ENCODE assay signal across 25 mouse cellular contexts in the genomic region with DNA sequence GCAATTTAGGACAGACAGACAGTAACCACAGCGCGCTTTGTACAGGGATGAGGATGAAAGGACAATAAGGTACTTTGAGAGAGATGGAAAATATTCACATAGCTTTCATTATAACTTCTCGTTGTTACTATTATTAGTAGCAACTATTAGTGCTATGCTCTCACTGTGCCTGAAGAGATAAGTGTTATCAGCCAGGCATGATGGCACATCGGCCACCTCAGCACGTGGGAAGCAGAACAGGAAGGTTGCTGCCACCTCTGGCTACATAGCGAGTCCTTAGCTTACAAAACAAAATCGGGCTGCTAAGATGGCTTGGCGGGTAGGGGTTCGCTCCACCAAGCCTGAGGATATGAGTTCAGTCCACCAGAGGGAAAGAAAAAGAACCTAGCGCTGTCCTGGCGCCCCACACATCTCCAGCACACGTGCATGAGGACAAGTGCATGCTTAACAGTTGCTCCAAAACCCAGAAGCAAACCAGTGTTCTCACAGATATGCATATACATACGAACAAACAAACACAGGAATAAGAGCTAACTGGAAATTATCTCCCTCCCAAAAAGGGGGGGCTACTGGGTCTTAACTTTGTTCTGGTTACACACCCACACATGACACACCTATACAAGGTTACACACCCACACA. TPM values are rescaled to one million over a fixed set of nuclear protein-coding genes. Genes with fewer than 3 reads are reported as not detected.
DNase-seq lines count a peak whose midpoint lies in the region; ATAC-seq and TF ChIP-seq lines count a peak whose summit lies in the region.
"Had no signal": no experiment of that assay in that cellular context is flagged by ENCODE, and none has a peak within 500 bp of the region (broad histone marks: within the 10 kb centered on the region; RNA-seq: fewer than 3 reads in every experiment).

No protein-coding gene starts in this region.

- H3K4me1 ChIP-seq in heart, embryonic 12.5 days (replicated peaks) = peaks cover 12% of the 10 kb centered on the region
- 0 out of 2 replicates have a peak, but pooled peaks cover 3% of the 10 kb centered on the region for H3K4me1 ChIP-seq in heart, embryonic 11.5 days (ENCODE audit: control insufficient read depth, insufficient read depth, low read length)
- peaks cover 33% of the 10 kb centered on the region for H3K4me1 ChIP-seq in G1E (ENCODE audit: insufficient read depth, low read depth, low read length)
- H3K4me1 ChIP-seq in liver, postnatal 0 days (ENCODE audit: insufficient read depth) = 0 out of 2 replicates have a peak, but pooled peaks cover 3% of the 10 kb centered on the region
- no peaks in the 10 kb centered on the region for H3K4me1 ChIP-seq in midbrain, embryonic 10.5 days
- H3K4me1 ChIP-seq in neural tube, embryonic 15.5 days = no peaks in the 10 kb centered on the region
- H3K4me1 ChIP-seq: forebrain, embryonic 15.5 days; limb, embryonic 10.5 days had no signal

- H3K4me2 ChIP-seq in heart, embryonic 12.5 days = 0 out of 2 replicates have a peak overlapping the region, but pooled peaks have one; percentile 3
- H3K4me2 ChIP-seq in heart, embryonic 11.5 days = no peak overlapping the region
- peak overlapping the region; percentile 34 for H3K4me2 ChIP-seq in liver, postnatal 0 days (ENCODE audit: low read depth, low read length)
- H3K4me2 ChIP-seq in neural tube, embryonic 15.5 days = no peak overlapping the region
- H3K4me2 ChIP-seq: forebrain, embryonic 15.5 days; midbrain, embryonic 11.5 days had no signal

- H3K9me3 ChIP-seq in heart, embryonic 12.5 days (replicated peaks) = no peaks in the 10 kb centered on the region
- no peaks in the 10 kb centered on the region for H3K9me3 ChIP-seq in heart, embryonic 11.5 days (replicated peaks; ENCODE audit: control insufficient read depth, low read length)
- H3K9me3 ChIP-seq in G1E (replicated peaks) = no peaks in the 10 kb centered on the region
- no peaks in the 10 kb centered on the region for H3K9me3 ChIP-seq in liver, postnatal 0 days (ENCODE audit: low read length)
- H3K9me3 ChIP-seq in midbrain, embryonic 10.5 days (replicated peaks) = no peaks in the 10 kb centered on the region
- no peaks in the 10 kb centered on the region for H3K9me3 ChIP-seq in neural tube, embryonic 15.5 days (replicated peaks)
- H3K9me3 ChIP-seq: forebrain, embryonic 15.5 days; limb, embryonic 10.5 days had no signal

- peaks cover 60% of the 10 kb centered on the region for H3K36me3 ChIP-seq in heart, embryonic 12.5 days
- peaks cover 20% of the 10 kb centered on the region for H3K36me3 ChIP-seq in heart, embryonic 11.5 days (ENCODE audit: control insufficient read depth, insufficient read depth, low read length)
- H3K36me3 ChIP-seq in G1E (replicated peaks) = peaks cover 80% of the 10 kb centered on the region
- H3K36me3 ChIP-seq in liver, postnatal 0 days (replicated peaks; ENCODE audit: insufficient read depth, low read length) = peaks cover 54% of the 10 kb centered on the region
- H3K36me3 ChIP-seq in midbrain, embryonic 10.5 days = peaks cover 99% of the 10 kb centered on the region
- peaks cover 31% of the 10 kb centered on the region for H3K36me3 ChIP-seq in neural tube, embryonic 15.5 days

- ATAC-seq in heart, embryonic 12.5 days (ENCODE audit: insufficient number of reproducible peaks, low FRiP score) = no peak
- ATAC-seq in heart, embryonic 11.5 days (replicated peaks; ENCODE audit: insufficient number of reproducible peaks, low FRiP score, low TSS enrichment) = no peak
- peak; percentile 95 for ATAC-seq in G1E (ENCODE audit: extremely low read depth, insufficient number of reproducible peaks, low FRiP score, poor library complexity, severe bottlenecking)
- peak; percentile 69 for ATAC-seq in liver, postnatal 0 days
- no peak for ATAC-seq in neural tube, embryonic 15.5 days (ENCODE audit: low FRiP score)
- ATAC-seq: activated CD4-positive, CD25-positive, alpha-beta regulatory T cell, adult 4 months; CD4-positive, CD25-positive, alpha-beta regulatory T cell, adult 4 months; forebrain, embryonic 15.5 days; hindbrain, embryonic 16.5 days; intestine, embryonic 16.5 days had no signal

- no peak overlapping the region for H3K27ac ChIP-seq in heart, embryonic 12.5 days (ENCODE audit: poor library complexity, severe bottlenecking)
- H3K27ac ChIP-seq in heart, embryonic 11.5 days (ENCODE audit: low read depth, low read length) = no peak overlapping the region; the same call in 1 of the 2 replicates
- no peak overlapping the region for H3K27ac ChIP-seq in liver, postnatal 0 days (ENCODE audit: low read depth)
- H3K27ac ChIP-seq in midbrain, embryonic 10.5 days (replicated peaks) = no peak overlapping the region
- H3K27ac ChIP-seq in neural tube, embryonic 15.5 days (replicated peaks) = no peak overlapping the region
- H3K27ac ChIP-seq: forebrain, embryonic 15.5 days; limb, embryonic 10.5 days had no signal

- no peak overlapping the region for H3K4me3 ChIP-seq in heart, embryonic 12.5 days
- H3K4me3 ChIP-seq in heart, embryonic 11.5 days (ENCODE audit: low read depth, low read length) = no peak overlapping the region
- peak overlapping the region; percentile 25; the same call in 1 of the 2 replicates for H3K4me3 ChIP-seq in G1E (ENCODE audit: low read depth, low read length)
- H3K4me3 ChIP-seq in liver, postnatal 0 days (ENCODE audit: low read depth, low read length) = no peak overlapping the region
- H3K4me3 ChIP-seq in midbrain, embryonic 10.5 days = no peak overlapping the region
- no peak overlapping the region for H3K4me3 ChIP-seq in neural tube, embryonic 15.5 days (replicated peaks)
- H3K4me3 ChIP-seq: erythroblast, embryonic 14.5 days; forebrain, embryonic 15.5 days; limb, embryonic 10.5 days had no signal

- DNase-seq in G1E (ENCODE audit: low spot score) = peak; percentile 35
- peak; percentile 60 for DNase-seq in liver
- DNase-seq in liver, postnatal 0 days = no peak
- no peak for DNase-seq in midbrain, embryonic 10.5 days (ENCODE audit: low spot score)
- DNase-seq: adrenal gland, postnatal 14 days; cerebellum, adult 11-12 months; gastrocnemius, postnatal 25 days; kidney, postnatal 4 days; layer of hippocampus, adult 9-11 months; lung, adult 18-20 months; lung, postnatal 14 days; right cerebral cortex, adult 18-20 months; spleen, adult 18-20 months; thymus, postnatal 25 days had no signal

- H3K9ac ChIP-seq in heart, embryonic 12.5 days = no peak overlapping the region; the same call in 1 of the 2 replicates
- H3K9ac ChIP-seq in heart, embryonic 11.5 days (ENCODE audit: low read depth, low read length) = no peak overlapping the region
- H3K9ac ChIP-seq in liver, postnatal 0 days (replicated peaks) = no peak overlapping the region
- H3K9ac ChIP-seq in neural tube, embryonic 15.5 days (replicated peaks) = no peak overlapping the region
- H3K9ac ChIP-seq: forebrain, embryonic 15.5 days had no signal

- no peak for TF ChIP-seq CTCF in G1E (IDR thresholded peaks at IDR 0.05; ENCODE audit: low read depth, low read length)
- TF ChIP-seq CTCF in liver, postnatal 0 days (IDR thresholded peaks at IDR 0.05; ENCODE audit: low read depth) = no peak

- TF ChIP-seq EP300 in liver, postnatal 0 days (IDR thresholded peaks at IDR 0.05; ENCODE audit: low read depth) = peak; percentile 61

- WGBS in heart, embryonic 12.5 days = 62% methylated on average over 13 of the region's 13 CpGs
- WGBS in heart, embryonic 11.5 days (ENCODE audit: insufficient replicate concordance) = 68% methylated on average over 13 of the region's 13 CpGs
- 71% methylated on average over 13 of the region's 13 CpGs for WGBS in liver, postnatal 0 days (ENCODE audit: insufficient replicate concordance)
- 89% methylated on average over 13 of the region's 13 CpGs for WGBS in midbrain, embryonic 10.5 days
- WGBS in neural tube, embryonic 15.5 days = 93% methylated on average over 13 of the region's 13 CpGs

- no peaks in the 10 kb centered on the region for H3K27me3 ChIP-seq in heart, embryonic 12.5 days (replicated peaks)
- no peaks in the 10 kb centered on the region for H3K27me3 ChIP-seq in heart, embryonic 11.5 days (ENCODE audit: control insufficient read depth, insufficient read depth, low read length)
- no peaks in the 10 kb centered on the region for H3K27me3 ChIP-seq in G1E (ENCODE audit: insufficient read depth, low read length)
- H3K27me3 ChIP-seq in liver, postnatal 0 days (ENCODE audit: insufficient read depth, low read length) = no peaks in the 10 kb centered on the region
- no peaks in the 10 kb centered on the region for H3K27me3 ChIP-seq in midbrain, embryonic 10.5 days (ENCODE audit: low read depth, poor library complexity, severe bottlenecking)
- no peaks in the 10 kb centered on the region for H3K27me3 ChIP-seq in neural tube, embryonic 15.5 days (replicated peaks)
- H3K27me3 ChIP-seq: forebrain, embryonic 15.5 days had no signal

RNA-seq across cellular contexts. Expression of gene Rbl1, which starts 19.2 kb away (rescaled TPM):
- 20.7 and 21.4 TPM in 2 replicates for polyA plus RNA-seq in heart, embryonic 12.5 days (2016; fragmentation: Nextera tagmentation; extraction: Ambion mirVana)
- 21.0 and 22.6 TPM in 2 replicates for polyA plus RNA-seq in heart, embryonic 11.5 days (2014; fragmentation: Nextera tagmentation; extraction: Ambion mirVana)
- 96.7 and 97.4 TPM in 2 replicates for total RNA-seq in G1E (2014; fragmentation: Nextera tagmentation)
- total RNA-seq in G1E (2017) = 74.1 and 88.2 TPM in 2 replicates
- polyA plus RNA-seq in G1E (2012) = 10.9 and 11.1 TPM in 2 replicates
- polyA plus RNA-seq in liver, postnatal 0 days (2015; fragmentation: Nextera tagmentation; extraction: Ambion mirVana) = 9.1 and 10.0 TPM in 2 replicates
- 27.8 and 30.3 TPM in 2 replicates for polyA plus RNA-seq in midbrain, embryonic 10.5 days (2016; fragmentation: Nextera tagmentation; extraction: Ambion mirVana)
- polyA plus RNA-seq in neural tube, embryonic 15.5 days (2015; fragmentation: Nextera tagmentation; extraction: Ambion mirVana) = 4.9 and 9.2 TPM in 2 replicates

RNA-seq across cellular contexts. Expression of gene Samhd1, which starts 50.1 kb away (rescaled TPM):
- 17.2 and 18.0 TPM in 2 replicates for polyA plus RNA-seq in heart, embryonic 12.5 days (2016; fragmentation: Nextera tagmentation; extraction: Ambion mirVana)
- polyA plus RNA-seq in heart, embryonic 11.5 days (2014; fragmentation: Nextera tagmentation; extraction: Ambion mirVana) = 20.7 and 26.4 TPM in 2 replicates
- total RNA-seq in G1E (2014; fragmentation: Nextera tagmentation) (153 and 177 TPM in 2 replicates), G1E (2017) (99.6 and 109 TPM in 2 replicates)
- polyA plus RNA-seq in G1E (2012) = 19.9 and 23.6 TPM in 2 replicates
- polyA plus RNA-seq in liver, postnatal 0 days (2015; fragmentation: Nextera tagmentation; extraction: Ambion mirVana) = 16.5 and 17.3 TPM in 2 replicates
- 21.2 and 22.9 TPM in 2 replicates for polyA plus RNA-seq in midbrain, embryonic 10.5 days (2016; fragmentation: Nextera tagmentation; extraction: Ambion mirVana)
- polyA plus RNA-seq in neural tube, embryonic 15.5 days (2015; fragmentation: Nextera tagmentation; extraction: Ambion mirVana) = 11.9 and 14.6 TPM in 2 replicates

Comparison
In these comparisons a context has a peak if more than half of its experiments do, and no peak if none do; other contexts are left out.
1. H3K4me2 ChIP-seq: peak in heart, embryonic 12.5 days (single experiment) and liver, postnatal 0 days (single experiment); none in heart, embryonic 11.5 days (single experiment) and neural tube, embryonic 15.5 days (single experiment).
2. DNase-seq: peak in G1E (single experiment) and liver (single experiment); none in liver, postnatal 0 days (single experiment) and midbrain, embryonic 10.5 days (single experiment).
3. ATAC-seq: peak in G1E (single experiment) and liver, postnatal 0 days (single experiment); none in heart, embryonic 12.5 days (single experiment), heart, embryonic 11.5 days (single experiment) and neural tube, embryonic 15.5 days (single experiment).